Mouse (Mus musculus): ENCODE data around the gene Slc7a1. TPM values are rescaled to one million over a fixed set of nuclear protein-coding genes. Genes with fewer than 3 reads are reported as not detected.

The Slc7a1 gene
- total RNA-seq, 2 experiments from 2014 or later: 7.6 to 17.2 TPM

GRCm38 (mm10) chr5:148393316-148393715, 6.4 kb downstream of the Slc7a1 start:
- ATAC-seq (ENCODE audit: poor library complexity, severe bottlenecking): no peak

GRCm38 (mm10) chr5:148392831-148393230, 6.9 kb downstream of the Slc7a1 start:
- no peak for ATAC-seq (ENCODE audit: poor library complexity, severe bottlenecking)

GRCm38 (mm10) chr5:148389007-148389970, 10.4 kb downstream of the Slc7a1 start:
- peak; percentile 38 for ATAC-seq (ENCODE audit: poor library complexity, severe bottlenecking)

DNA sequence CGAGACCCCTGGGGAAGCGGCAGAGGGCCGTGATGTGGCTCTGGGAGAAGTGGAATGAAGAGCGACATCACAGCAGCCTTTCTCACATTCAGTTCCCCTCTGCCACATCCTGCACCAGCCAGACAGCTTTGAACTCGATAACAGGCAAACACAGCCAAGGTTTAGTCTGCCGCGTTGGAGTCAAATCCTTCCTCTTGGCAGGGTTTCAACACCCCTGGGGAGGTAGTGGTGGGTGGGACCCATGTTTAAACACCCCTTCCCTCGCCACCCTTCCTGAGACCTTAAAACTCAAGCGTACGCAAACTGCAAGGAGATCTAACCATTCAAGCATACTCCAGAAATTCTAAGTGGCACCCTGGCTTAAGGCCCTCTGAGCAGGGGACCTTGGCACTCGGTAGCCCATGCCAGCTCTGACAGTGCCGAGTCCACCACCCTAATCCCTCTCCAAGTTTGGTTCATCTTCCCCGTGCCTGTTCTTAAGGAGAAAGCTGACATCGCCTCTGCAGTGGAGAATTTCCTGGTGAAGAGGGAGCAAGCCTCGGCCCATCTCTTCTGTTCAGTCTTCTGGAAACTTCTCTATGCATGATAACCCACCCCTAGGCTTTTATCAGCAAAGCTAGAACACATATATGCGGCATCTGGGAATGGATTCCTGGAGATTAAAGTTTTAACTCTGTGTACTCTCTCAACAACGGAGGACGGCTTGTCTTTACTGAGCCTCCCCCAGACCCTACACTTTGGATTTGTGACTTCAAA, 11.3 kb downstream of the Slc7a1 start:
- ATAC-seq (ENCODE audit: poor library complexity, severe bottlenecking): peak; percentile 19; the same call in 1 of the 2 replicates

DNA sequence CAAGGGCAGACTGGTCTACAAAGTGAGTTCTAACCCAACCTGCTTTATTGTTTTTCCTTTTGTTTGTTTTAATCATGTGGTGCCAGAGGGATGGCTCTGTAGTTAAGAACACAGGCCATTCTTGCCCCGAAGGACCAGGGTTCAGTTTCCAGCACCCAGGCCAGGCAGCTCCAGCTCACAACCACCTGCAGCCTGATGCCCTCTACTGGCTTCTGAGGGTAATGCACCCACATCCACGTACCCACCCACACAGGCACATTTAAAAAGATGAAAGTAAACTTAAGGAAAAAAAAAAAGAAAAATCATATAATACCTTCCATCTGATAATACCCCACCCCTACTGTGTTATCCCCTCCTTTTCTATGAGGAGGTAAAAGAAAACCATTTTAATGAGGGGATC, 11.9 kb downstream of the Slc7a1 start:
- ATAC-seq (ENCODE audit: poor library complexity, severe bottlenecking): 0 out of 2 replicates have a peak, but pooled peaks have one; percentile 24

DNA sequence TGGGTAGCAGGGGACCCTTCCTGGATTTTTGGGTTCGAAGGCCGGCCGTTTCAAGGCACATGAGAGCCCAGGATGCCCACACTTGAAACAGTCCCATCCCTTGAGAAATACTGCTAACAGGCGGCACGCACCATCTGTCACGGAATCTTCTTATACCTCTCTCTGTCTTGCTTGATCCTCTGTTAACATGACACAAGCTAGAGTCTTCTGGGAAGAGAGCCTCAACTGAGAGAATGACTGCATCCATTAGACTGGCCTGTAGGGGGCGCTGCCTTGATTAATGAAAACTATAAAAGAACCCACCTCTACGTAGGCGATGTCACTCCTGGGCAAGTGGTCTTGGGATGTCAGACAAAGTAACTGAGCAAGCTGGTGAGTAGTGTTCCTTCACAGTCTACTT, 13.2 kb downstream of the Slc7a1 start:
- no peak for ATAC-seq (ENCODE audit: poor library complexity, severe bottlenecking)

DNA sequence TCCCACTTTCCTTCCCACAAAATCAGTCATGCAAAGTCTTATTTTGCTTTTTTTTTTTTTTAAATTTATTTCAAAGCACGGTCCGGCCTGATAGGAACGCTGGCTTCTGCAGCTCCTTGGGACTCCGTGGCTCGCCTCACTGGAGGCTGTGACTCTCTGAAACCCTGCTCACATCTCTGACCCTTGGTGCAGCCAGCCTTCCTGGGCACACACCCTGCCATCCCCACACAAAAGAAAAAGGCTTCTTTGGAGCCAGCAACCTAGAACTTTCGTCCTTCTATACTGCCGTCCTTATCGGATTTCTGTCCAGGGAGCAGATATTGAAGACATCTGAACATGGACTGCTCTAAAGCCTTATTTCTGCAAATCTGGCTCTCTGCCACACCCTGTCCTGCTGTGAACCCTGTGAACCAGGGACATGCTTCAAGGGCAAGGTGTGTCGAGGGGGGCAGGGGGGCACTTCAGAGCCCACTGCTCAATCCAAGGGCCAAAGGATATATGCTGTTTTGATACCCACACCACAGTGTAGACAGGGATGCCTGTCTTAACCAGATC, 15.1 kb downstream of the Slc7a1 start:
- ATAC-seq (ENCODE audit: poor library complexity, severe bottlenecking): no peak

- no peak for ATAC-seq (ENCODE audit: poor library complexity, severe bottlenecking)
Observed at GRCm38 (mm10) chr5:148383841-148384500, 15.7 kb downstream of the Slc7a1 start.

DNA sequence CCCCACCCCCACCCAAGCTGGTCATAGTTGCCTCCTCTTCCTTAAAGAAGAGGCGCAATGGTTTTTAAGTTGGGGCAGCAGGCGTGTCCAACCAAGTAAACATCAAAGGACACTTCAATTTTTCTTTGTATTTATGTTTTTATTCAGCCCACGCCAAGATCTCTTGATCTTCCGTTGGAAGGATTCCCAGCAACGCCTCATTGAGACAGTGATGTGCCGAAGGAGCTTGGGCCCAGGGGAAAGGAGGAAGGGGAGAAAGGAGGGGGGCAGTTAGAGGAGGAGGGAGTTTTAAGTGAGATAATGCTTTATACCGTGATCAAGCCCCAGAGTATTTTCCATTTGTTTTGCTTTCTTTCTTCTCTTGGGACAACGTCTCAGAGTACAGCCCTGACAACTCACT, 18.6 kb downstream of the Slc7a1 start:
- no peak for ATAC-seq (ENCODE audit: poor library complexity, severe bottlenecking)

DNA sequence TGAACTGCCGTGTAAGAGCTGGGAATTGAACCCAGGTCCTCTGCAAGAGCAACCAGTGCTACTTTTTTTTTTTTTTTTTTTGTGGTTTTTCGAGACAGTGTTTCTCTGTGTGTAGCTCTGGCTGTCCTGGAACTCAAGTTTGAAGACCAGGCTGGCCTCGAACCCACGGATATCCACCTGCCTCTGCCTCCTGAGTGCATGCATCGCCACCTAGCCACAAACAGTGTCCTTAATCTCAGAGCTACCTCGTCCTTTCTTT, 19.5 kb downstream of the Slc7a1 start:
- ATAC-seq (ENCODE audit: poor library complexity, severe bottlenecking): no peak

DNA sequence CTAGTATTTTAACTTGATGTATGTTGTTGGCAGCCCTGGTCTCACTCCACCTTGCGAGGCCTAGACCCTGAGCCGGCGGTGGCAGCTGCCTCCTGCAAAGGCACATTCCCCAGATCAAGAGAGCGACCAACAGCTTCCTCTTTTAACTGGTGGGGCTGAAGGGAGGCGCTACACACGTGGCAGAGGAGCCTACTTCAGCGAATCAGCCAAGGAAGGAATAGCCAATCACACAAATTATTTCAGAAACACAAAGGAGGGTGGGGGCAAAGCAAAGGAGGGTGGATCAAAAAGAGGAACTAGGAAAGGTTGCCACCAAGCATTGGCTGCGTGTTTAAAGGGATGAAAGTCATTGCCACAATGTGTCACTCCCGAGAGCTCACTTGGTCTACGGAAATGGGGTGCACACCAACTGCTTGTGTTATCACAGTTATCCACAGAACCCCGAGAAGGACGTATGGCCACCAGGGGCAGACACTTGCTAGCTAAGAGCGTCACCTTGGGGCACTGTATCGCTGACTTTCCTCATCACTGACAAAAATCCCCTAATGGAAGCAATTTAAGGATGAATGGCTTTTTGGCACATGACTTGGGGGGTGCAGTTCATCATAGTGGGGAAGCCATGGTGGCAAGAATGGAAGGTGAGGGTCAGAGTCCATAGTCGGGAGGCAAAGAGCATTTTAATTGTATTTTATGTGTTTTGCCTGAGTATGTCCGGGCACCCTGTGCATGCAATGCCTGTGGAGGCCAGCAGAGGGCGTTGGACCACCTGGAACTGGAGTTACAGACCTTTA, 20.1 kb downstream of the Slc7a1 start:
- ATAC-seq (ENCODE audit: poor library complexity, severe bottlenecking): peak; percentile 92

DNA sequence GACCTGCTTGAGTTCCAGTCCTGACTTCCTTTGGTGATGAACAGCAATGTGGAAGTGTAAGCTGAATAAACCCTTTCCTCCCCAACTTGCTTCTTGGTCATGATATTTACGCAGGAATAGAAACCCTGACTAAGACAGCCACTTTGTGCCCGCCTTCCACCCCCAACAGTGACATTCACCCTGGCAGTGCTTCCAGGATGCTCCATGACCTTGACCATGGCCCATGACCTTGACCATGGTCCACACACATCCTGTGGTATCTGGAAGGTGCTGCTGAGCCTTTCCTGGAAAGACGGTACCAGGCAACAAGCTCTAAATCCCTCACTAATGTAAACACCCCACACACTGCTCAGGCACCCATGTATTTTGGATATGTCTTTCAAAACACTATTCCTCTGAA, 21.0 kb downstream of the Slc7a1 start:
- no peak for ATAC-seq (ENCODE audit: poor library complexity, severe bottlenecking)

DNA sequence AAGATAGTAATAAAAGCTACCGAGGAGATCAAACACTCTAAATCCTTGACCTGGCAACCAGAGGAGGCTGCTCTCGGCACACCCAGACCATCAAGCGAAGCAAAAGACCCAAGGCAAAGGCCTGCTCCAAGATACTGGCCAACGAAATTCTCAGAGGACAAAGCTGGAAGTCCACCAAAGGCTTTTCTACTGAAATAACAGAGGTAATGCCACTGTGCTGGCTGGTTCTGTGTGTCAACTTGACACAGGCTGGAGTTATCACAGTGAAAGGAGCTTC, 21.5 kb downstream of the Slc7a1 start:
- no peak for ATAC-seq (ENCODE audit: poor library complexity, severe bottlenecking)

- no peak for ATAC-seq (ENCODE audit: poor library complexity, severe bottlenecking)
Observed at GRCm38 (mm10) chr5:148377439-148378231, 22.1 kb downstream of the Slc7a1 start.

GRCm38 (mm10) chr5:148376358-148376757, 23.3 kb downstream of the Slc7a1 start:
- no peak for ATAC-seq (ENCODE audit: poor library complexity, severe bottlenecking)

DNA sequence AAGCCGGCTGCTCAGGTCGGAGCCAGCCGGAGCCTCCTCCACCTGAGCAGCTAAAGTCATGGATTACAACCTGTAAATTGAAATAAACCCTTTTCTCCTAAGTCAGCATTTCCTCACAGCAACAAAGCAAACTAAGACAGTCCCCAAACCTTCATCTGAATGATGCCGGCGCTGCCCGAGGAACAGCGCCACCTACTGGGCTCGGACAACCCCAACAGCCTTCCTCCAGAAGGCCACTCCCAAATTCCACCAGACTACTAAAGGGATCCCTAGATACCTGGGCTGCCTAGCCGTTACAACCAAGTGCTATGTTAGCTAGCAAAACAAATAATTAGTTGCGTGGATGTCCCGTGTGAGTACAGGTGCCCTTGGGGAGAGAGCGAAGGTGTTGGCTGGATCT, 24.2 kb downstream of the Slc7a1 start:
- no peak for ATAC-seq (ENCODE audit: poor library complexity, severe bottlenecking)

DNA sequence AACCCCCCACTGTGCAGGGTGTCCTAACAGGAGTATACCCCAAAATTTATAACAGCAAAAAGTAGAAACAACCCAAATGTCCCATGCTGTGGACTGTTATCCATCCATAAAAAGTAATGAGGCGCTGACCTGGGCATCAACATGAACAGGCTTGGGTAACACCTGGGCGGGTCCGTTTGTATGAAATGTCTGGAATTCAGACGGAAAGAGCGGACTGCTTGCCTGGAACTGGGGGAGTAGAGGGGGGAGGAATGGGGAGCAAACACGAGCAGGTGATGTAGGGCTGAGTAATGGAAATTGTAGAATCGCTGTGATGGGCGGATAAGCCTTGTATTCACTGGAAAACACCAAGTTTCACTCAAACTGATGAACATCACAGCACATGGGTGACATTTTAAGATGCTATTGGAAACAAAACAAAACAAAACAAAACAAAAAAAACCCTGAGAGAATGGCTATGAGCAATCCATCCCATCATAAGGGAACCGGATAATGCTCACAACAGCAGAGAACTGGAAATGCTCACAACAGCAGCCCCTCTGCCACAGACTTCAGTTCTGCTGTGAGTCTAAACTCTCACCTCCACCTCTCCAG, 26.5 kb downstream of the Slc7a1 start:
- ATAC-seq (ENCODE audit: poor library complexity, severe bottlenecking): no peak

DNA sequence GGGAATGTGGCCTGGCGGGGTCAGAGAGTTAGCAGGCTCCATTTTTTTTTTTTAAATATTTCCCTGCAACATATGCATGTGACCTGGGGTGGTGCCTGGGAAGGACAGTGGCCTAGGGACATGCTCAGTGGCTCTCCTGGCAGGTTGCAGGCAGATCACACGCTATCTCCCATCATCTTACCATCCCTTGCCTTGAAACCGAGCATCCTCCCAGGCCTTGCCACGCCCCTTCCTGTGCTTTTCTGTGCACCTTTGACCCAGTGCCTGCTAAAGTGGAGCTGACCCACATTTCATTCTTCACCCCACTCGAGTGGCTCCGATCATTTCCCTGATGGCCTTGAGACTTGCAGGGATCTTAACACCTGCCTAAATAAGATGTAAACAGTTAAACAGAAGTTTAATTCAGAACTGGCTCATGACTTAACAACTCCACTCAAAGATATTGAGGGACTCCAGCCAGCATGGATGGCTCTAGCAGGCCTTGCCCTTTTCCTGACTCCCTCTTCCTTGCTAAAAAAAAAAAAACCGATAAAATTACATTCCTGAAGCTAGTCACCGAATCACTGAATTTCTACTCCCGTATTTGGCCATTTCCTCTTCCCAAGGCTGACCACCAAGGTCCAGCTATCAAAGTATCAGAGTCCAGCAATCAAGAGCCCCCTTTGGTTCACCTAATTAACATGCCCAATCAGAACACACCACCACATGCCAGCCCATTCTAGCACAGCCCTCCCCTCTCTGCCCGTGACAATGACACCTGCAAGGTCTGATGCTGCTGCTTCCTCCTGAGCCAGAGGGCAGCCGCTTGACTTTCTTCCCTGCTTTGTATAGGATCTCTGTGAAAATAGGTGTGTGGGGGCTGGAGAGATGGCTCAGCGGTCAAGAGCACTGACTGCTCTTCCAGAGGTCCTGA, 27.4 kb downstream of the Slc7a1 start:
- ATAC-seq (ENCODE audit: poor library complexity, severe bottlenecking): no peak
